Mouse (Mus musculus) G1E (cell line): ENCODE measurements around the gene Dph2.

Source experiments
- CTCF ChIP-seq: IDR thresholded peaks from 2 replicates; pipeline ENCODE4 v1.5.1; 2012; ENCODE audit warnings: low read depth, low read length, inconsistent platforms, mixed read lengths
- GATA1 ChIP-seq: IDR thresholded peaks from 2 replicates; pipeline ENCODE4 v1.6.1; 2012; ENCODE audit warnings: borderline replicate concordance, low read length, inconsistent platforms, mixed read lengths
- POLR2AphosphoS5 ChIP-seq: IDR thresholded peaks from 2 replicates; pipeline ENCODE4 v1.6.1; 2012; ENCODE audit warnings: low read depth, low read length, inconsistent platforms; ENCODE audit not compliant: insufficient replicate concordance
- TAL1 ChIP-seq: conservative IDR thresholded peaks from 2 replicates; pipeline ENCODE4 v1.6.1; 2012; ENCODE audit warnings: low read depth, low read length, inconsistent platforms, mixed read lengths

DNA sequence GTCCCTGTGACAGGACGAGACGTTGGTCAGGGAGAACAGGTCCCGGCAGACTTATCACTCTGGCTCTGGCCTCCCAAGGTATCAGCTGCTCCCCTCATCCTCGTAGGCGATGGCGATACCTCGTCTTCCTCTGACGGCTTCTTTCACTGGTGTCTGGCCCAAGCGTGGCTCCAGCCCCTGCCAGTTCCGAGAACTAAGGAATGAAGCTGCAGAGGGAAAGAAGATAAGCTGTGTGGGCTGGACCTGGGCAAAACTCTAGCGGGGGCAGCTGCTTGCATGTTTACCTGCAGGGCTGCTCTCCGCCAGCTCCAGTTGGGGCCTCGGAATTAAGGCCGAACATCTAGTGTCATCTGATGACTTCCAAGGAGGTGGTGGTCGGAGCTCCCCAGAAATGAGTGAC lies 2.4 kb downstream of the Dph2 start:
- TF ChIP-seq CTCF (no peak), GATA1 (no peak), TAL1 (no peak), POLR2AphosphoS5 (no peak)
